Mouse (Mus musculus) ES-Bruce4 (cell line): ENCODE measurements around the gene Taok1.

ENCODE experiments used
- CTCF ChIP-seq: IDR thresholded peaks from one replicate; pipeline ENCODE4 v1.8.1; 2011; ENCODE audit warnings: low read depth, low read length
- EP300 ChIP-seq: IDR thresholded peaks from 2 replicates; pipeline ENCODE4 v1.6.1; 2011; ENCODE audit warnings: low read depth, low read length; ENCODE audit not compliant: insufficient read depth
- POLR2A ChIP-seq: IDR thresholded peaks from one replicate; pipeline ENCODE4 v1.8.1; 2011; ENCODE audit warnings: low read length; ENCODE audit not compliant: insufficient read depth

DNA sequence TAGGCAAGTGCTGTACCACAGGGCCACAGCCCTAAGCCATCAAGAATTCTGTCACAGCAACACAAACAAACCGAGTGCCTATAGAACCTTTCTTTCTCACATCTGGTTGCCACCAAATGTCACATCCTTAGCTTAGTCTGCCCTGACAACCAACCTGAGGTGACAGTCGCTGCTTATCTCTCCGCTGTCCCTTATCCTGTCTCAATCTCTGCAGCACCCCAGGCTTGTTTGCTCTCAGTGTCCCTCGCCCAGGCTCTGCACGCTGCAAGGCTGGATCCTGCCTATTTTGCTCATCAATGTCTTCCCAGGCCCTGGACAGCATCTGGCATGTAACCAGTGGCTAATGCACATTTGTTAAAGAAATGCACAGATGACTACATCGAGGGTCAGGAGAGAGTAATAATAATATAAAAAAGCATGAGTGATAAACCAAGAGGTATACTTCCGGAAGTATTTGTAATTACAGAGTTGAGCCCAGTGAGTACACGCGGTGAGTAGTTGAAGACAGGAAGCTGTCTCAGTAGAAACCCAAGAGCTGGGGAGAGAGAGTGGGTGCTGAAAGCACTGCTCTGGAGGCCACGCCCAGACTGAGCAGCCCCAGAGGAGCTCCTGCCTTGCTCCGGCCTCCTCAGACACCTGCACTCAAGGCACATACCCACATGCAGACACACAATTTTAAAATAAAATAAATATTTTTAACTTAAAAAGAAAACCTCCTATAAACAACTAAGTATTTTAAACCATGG is 123.9 kb downstream of the Taok1 start:
- no peak for TF ChIP-seq CTCF
- TF ChIP-seq POLR2A, result no peak
- TF ChIP-seq EP300, result no peak
